Mouse (Mus musculus) heart, embryonic 12.5 days (tissue): ENCODE measurements around the gene Porcn. TPM values are rescaled to one million over a fixed set of nuclear protein-coding genes. Genes with fewer than 3 reads are reported as not detected.
A peak's percentile ranks its signal among the peaks of the same experiment; 100 is the strongest.

Experiments used
- ATAC-seq: fragments of 200-750 bp; cut with Nextera tagmentation; 2 replicates; pipeline ENCODE4 v1.8.0; 2017; ENCODE audit warnings: moderate TSS enrichment, moderate library complexity; ENCODE audit not compliant: insufficient number of reproducible peaks, low FRiP score
- H3K27ac ChIP-seq: fragments of 300-500 bp; sonication (generic); 2 replicates; pipeline ENCODE4 v1.5.1; 2016; ENCODE audit warnings: mild to moderate bottlenecking, moderate library complexity; ENCODE audit not compliant: poor library complexity, severe bottlenecking
- H3K27me3 ChIP-seq: fragments of 300-500 bp; sonication (generic); replicated peaks from 2 replicates; pipeline ENCODE4 v1.6.1; 2016; ENCODE audit warnings: mild to moderate bottlenecking, moderate library complexity
- H3K36me3 ChIP-seq: fragments of 300-500 bp; sonication (generic); 2 replicates; pipeline ENCODE4 v1.6.1; 2016; ENCODE audit warnings: mild to moderate bottlenecking, moderate library complexity
- H3K4me1 ChIP-seq: fragments of 300-500 bp; sonication (generic); replicated peaks from 2 replicates; pipeline ENCODE4 v1.6.1; 2016; ENCODE audit warnings: mild to moderate bottlenecking
- H3K4me2 ChIP-seq: fragments of 300-500 bp; sonication (generic); 2 replicates; pipeline ENCODE4 v1.6.1; 2016; ENCODE audit warnings: mild to moderate bottlenecking, moderate library complexity
- H3K4me3 ChIP-seq: fragments of 300-500 bp; sonication (generic); 2 replicates; pipeline ENCODE4 v1.5.1; 2016; ENCODE audit warnings: mild to moderate bottlenecking
- H3K9ac ChIP-seq: fragments of 300-500 bp; sonication (generic); 2 replicates; pipeline ENCODE4 v1.6.1; 2016; ENCODE audit warnings: mild to moderate bottlenecking, moderate library complexity
- H3K9me3 ChIP-seq: fragments of 300-500 bp; sonication (generic); replicated peaks from 2 replicates; pipeline ENCODE4 v1.6.1; 2016; ENCODE audit warnings: mild to moderate bottlenecking, moderate library complexity
- WGBS: fragments of 180-500 bp; shearing (Covaris S2); methylation state at CpG from one replicate; pipeline ENCODE4 v1.1.7; 2016; 5-methylcytosine and 5-hydroxymethylcytosine counted together
- polyA plus RNA-seq: library from polyadenylated mRNA; unstranded; fragments of >200 nt; fragmentation: Nextera tagmentation; extraction: Ambion mirVana; gene quantifications from 2 replicates; pipeline ENCODE4 v1.2.1, GENCODE M21; 2016

Gene Porcn
- polyA plus RNA-seq, 1 experiment from 2014 or later = 3.0 TPM

- 67% methylated on average over 4 of the region's 4 CpGs for WGBS
- Histone ChIP-seq H3K4me1 (no peaks in the 10 kb centered on the region), H3K27me3 (no peaks in the 10 kb centered on the region), H3K9me3 (no peaks in the 10 kb centered on the region), H3K36me3 (no peaks in the 10 kb centered on the region), H3K4me3 (no peak overlapping the region), H3K9ac (no peak overlapping the region), H3K27ac (no peak overlapping the region), H3K4me2 (no peak overlapping the region)
- no peak for ATAC-seq
These were observed 23.9 kb upstream of the Porcn start for GRCm38 (mm10) chrX:8230272-8230671.

GRCm38 (mm10) chrX:8223473-8223872, 17.1 kb upstream of the Porcn start:
- H3K4me1 ChIP-seq = no peaks in the 10 kb centered on the region
- H3K4me3 ChIP-seq = no peak overlapping the region
- no peaks in the 10 kb centered on the region for H3K9me3 ChIP-seq
- H3K27me3 ChIP-seq = no peaks in the 10 kb centered on the region
- H3K36me3 ChIP-seq = no peaks in the 10 kb centered on the region
- no peak overlapping the region for H3K9ac ChIP-seq
- H3K27ac ChIP-seq = no peak overlapping the region
- whole genome bisulfite sequencing = 67% methylated on average over 7 of the region's 7 CpGs
- H3K4me2 ChIP-seq = no peak overlapping the region
- ATAC-seq = no peak

GRCm38 (mm10) chrX:8222678-8223421, 16.5 kb upstream of the Porcn start:
- no peaks in the 10 kb centered on the region for H3K9me3 ChIP-seq
- H3K27me3 ChIP-seq = no peaks in the 10 kb centered on the region
- ATAC-seq = no peak
- H3K27ac ChIP-seq = no peak overlapping the region
- WGBS = 56% methylated on average over 7 of the region's 7 CpGs
- no peaks in the 10 kb centered on the region for H3K36me3 ChIP-seq
- no peak overlapping the region for H3K9ac ChIP-seq
- no peaks in the 10 kb centered on the region for H3K4me1 ChIP-seq
- H3K4me3 ChIP-seq = no peak overlapping the region
- no peak overlapping the region for H3K4me2 ChIP-seq

GRCm38 (mm10) chrX:8222296-8222677, 16.0 kb upstream of the Porcn start:
- Histone ChIP-seq H3K9me3 (no peaks in the 10 kb centered on the region), H3K36me3 (no peaks in the 10 kb centered on the region), H3K27me3 (no peaks in the 10 kb centered on the region), H3K4me3 (no peak overlapping the region), H3K27ac (no peak overlapping the region), H3K9ac (no peak overlapping the region), H3K4me2 (no peak overlapping the region), H3K4me1 (no peaks in the 10 kb centered on the region)
- 60% methylated on average over 3 of the region's 3 CpGs for WGBS
- no peak for ATAC-seq

GRCm38 (mm10) chrX:8219651-8220050, 13.3 kb upstream of the Porcn start:
- H3K9me3 ChIP-seq = no peaks in the 10 kb centered on the region
- H3K4me3 ChIP-seq = no peak overlapping the region
- no peak overlapping the region for H3K27ac ChIP-seq
- no peaks in the 10 kb centered on the region for H3K36me3 ChIP-seq
- H3K27me3 ChIP-seq = no peaks in the 10 kb centered on the region
- H3K4me1 ChIP-seq = no peaks in the 10 kb centered on the region
- no peak overlapping the region for H3K9ac ChIP-seq
- peak overlapping the region; percentile 2; the same call in 1 of the 2 replicates for H3K4me2 ChIP-seq
- WGBS = 22% methylated on average over 8 of the region's 8 CpGs
- no peak for ATAC-seq

GRCm38 (mm10) chrX:8218114-8218513, 11.8 kb upstream of the Porcn start:
- ATAC-seq = no peak
- H3K9ac ChIP-seq = no peak overlapping the region
- H3K4me2 ChIP-seq = no peak overlapping the region
- 28% methylated on average over 2 of the region's 2 CpGs for WGBS
- H3K36me3 ChIP-seq = no peaks in the 10 kb centered on the region
- no peak overlapping the region for H3K27ac ChIP-seq
- no peaks in the 10 kb centered on the region for H3K4me1 ChIP-seq
- no peak overlapping the region for H3K4me3 ChIP-seq
- no peaks in the 10 kb centered on the region for H3K9me3 ChIP-seq
- H3K27me3 ChIP-seq = no peaks in the 10 kb centered on the region

- H3K36me3 ChIP-seq = no peaks in the 10 kb centered on the region
- H3K4me2 ChIP-seq = no peak overlapping the region
- H3K27me3 ChIP-seq = no peaks in the 10 kb centered on the region
- H3K9ac ChIP-seq = no peak overlapping the region
- H3K9me3 ChIP-seq = no peaks in the 10 kb centered on the region
- H3K4me3 ChIP-seq = no peak overlapping the region
- no peak for ATAC-seq
- no peak overlapping the region for H3K27ac ChIP-seq
- 31% methylated on average over 6 of the region's 6 CpGs for WGBS
- H3K4me1 ChIP-seq = no peaks in the 10 kb centered on the region
These were observed 11.1 kb upstream of the Porcn start for GRCm38 (mm10) chrX:8217383-8217782.

- WGBS = 65% methylated on average over 7 of the region's 7 CpGs
- no peaks in the 10 kb centered on the region for H3K36me3 ChIP-seq
- H3K27ac ChIP-seq = no peak overlapping the region
- no peaks in the 10 kb centered on the region for H3K27me3 ChIP-seq
- H3K9ac ChIP-seq = no peak overlapping the region
- ATAC-seq = no peak
- H3K4me3 ChIP-seq = no peak overlapping the region
- no peaks in the 10 kb centered on the region for H3K4me1 ChIP-seq
- no peak overlapping the region for H3K4me2 ChIP-seq
- no peaks in the 10 kb centered on the region for H3K9me3 ChIP-seq
These were observed 5.3 kb upstream of the Porcn start for GRCm38 (mm10) chrX:8211490-8212207.

GRCm38 (mm10) chrX:8209720-8210119, 3.4 kb upstream of the Porcn start:
- WGBS = 43% methylated on average over 2 of the region's 2 CpGs
- ATAC-seq = no peak
- no peaks in the 10 kb centered on the region for H3K27me3 ChIP-seq
- no peaks in the 10 kb centered on the region for H3K9me3 ChIP-seq
- H3K4me2 ChIP-seq = no peak overlapping the region
- no peaks in the 10 kb centered on the region for H3K4me1 ChIP-seq
- no peak overlapping the region for H3K9ac ChIP-seq
- H3K27ac ChIP-seq = no peak overlapping the region
- no peak overlapping the region for H3K4me3 ChIP-seq
- no peaks in the 10 kb centered on the region for H3K36me3 ChIP-seq

GRCm38 (mm10) chrX:8207224-8207623, 899 bp upstream of the Porcn start:
- no peak overlapping the region for H3K9ac ChIP-seq
- H3K4me2 ChIP-seq = no peak overlapping the region
- ATAC-seq = no peak
- H3K4me1 ChIP-seq = no peaks in the 10 kb centered on the region
- no peak overlapping the region for H3K27ac ChIP-seq
- no peaks in the 10 kb centered on the region for H3K27me3 ChIP-seq
- WGBS = 27% methylated on average over 4 of the region's 4 CpGs
- no peaks in the 10 kb centered on the region; the same call in 1 of the 2 replicates for H3K9me3 ChIP-seq
- no peak overlapping the region for H3K4me3 ChIP-seq
- no peaks in the 10 kb centered on the region for H3K36me3 ChIP-seq

GRCm38 (mm10) chrX:8206694-8207197, 421 bp upstream of the Porcn start:
- Histone ChIP-seq H3K4me2 (peak overlapping the region; percentile 83), H3K4me1 (no peaks in the 10 kb centered on the region), H3K27me3 (no peaks in the 10 kb centered on the region), H3K9ac (peak overlapping the region; percentile 75; the same call in 1 of the 2 replicates), H3K4me3 (peak overlapping the region; percentile 54), H3K9me3 (no peaks in the 10 kb centered on the region; the same call in 1 of the 2 replicates), H3K27ac (no peak overlapping the region), H3K36me3 (no peaks in the 10 kb centered on the region)
- no peak for ATAC-seq
- WGBS = 16% methylated on average over 11 of the region's 11 CpGs
